Mouse (Mus musculus) telencephalon, adult 2 months (tissue): ENCODE results near the gene Olfr507.
"Not testable (repeated sequence)": the region's sequence is repeated elsewhere in the genome, so short reads cannot be mapped to it uniquely, and the experiment has no call there.

ENCODE experiments used
- DNase-seq: peaks from one replicate; pipeline ENCODE4 v3.0.0-alpha.2; 2011; ENCODE audit warnings: low read depth, low spot score

The Olfr507 gene

DNA sequence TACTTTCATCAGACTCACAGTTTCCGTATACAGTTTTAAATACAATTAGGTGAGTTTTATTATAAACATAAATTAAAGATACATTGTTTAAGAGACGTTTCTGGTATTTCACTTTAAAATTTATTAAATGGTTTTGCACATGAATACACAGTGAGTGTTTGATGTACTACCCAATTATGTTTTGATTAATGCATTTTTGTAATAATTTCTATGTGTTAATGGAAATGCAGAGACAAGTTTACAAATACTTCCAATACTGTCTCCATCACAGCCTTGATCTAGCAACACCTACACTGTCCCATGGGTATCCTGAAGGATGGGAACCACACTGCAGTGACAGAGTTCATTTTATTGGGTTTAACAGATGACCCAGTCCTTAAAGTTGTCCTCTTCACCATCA is at the start of gene Olfr507:
Olfr507 (plus strand) TSS at position 301 of the 400 bp plus-strand sequence.
- no peak for DNase-seq

- no peak for DNase-seq
Measured at GRCm38 (mm10) chr7:108589797-108590196, 31.8 kb upstream of the Olfr507 start.

DNA sequence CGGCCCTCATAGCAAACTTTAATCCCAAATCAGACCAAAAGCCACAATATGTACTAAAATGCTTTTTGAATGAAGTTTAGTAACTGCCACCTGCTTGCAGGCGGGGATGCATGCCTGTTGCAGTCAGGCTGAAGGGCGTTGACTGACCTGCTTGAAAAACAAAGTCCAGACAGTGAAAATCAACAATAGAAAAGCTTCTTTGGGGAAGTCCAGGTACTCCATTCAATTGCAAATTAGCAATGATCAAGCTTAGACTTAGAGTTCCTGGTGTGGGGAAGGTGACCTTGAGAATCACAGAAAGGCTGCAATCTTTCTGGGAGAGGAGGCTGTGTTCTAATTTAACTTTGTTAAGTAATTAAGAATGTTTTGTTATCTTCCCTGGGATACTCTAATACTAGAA is 19.7 kb upstream of the Olfr507 start:
- not testable (repeated sequence) for DNase-seq

DNA sequence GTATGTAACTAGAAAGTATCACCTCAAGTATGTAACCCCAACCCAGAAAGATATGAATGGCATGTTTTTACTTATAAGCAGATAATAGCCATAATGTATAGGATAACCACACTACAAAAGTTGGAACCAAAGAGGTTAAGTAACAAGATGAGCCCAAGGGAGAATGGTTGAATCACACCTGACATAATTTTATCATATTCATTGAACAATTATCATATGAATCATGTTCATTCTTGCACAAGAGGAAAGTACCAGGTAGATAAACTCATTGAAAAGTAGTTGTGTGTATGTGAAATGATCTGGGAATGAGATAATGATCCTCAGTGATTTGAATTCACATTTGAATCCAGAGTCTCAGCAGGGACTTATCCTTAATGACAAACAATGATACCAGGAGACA is 11.1 kb upstream of the Olfr507 start, which contains the start of gene Olfr506:
Olfr506 (plus strand) TSS at position 301 of the 400 bp plus-strand sequence.
- DNase-seq, result no peak

DNA sequence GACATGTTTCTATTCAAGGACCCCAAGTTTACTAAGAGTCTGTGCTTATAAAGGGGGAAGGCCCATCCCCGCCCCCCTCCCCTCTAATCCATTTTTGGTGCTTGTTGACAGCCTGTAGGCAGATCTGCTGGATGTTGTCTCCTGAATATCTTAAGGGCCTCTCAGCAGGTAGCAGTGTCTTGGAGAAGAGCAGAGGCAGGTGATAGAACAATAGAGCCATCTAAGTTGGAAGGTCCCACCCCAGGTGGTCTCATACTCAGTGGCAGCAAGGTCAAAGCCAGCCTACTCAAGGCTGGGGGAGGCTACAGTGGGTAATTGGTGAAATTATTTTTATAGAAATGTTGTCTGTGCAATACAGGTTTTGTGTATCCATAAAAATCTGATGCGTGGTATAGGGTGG is 7.5 kb upstream of the Olfr507 start:
- DNase-seq, result no peak

GRCm38 (mm10) chr7:108616781-108617180 is 4.8 kb upstream of the Olfr507 start:
- DNase-seq, result not testable (repeated sequence)

DNA sequence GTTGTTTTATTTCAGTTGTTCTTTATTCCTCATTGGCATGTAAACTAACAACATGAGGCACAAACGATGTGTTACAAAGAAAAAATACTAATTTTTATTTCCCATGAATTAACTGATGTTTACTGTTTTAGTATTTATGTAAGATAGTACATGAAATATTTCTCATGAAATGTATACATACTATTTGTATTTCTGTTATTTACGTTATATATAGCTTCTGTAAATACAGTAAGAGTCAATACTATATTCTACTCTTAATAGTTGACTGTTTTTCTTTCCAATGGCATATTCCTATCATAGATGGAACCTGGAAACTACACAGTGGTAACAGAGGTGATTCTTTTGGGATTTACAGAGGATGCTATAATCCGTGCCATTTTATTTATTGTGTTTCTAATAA is 8.1 kb downstream of the Olfr507 start, which contains the start of gene Olfr508:
Olfr508 (plus strand) TSS at position 301 of the 400 bp plus-strand sequence.
- DNase-seq, result no peak

- DNase-seq, result no peak
Measured at GRCm38 (mm10) chr7:108651806-108652205, 30.2 kb downstream of the Olfr507 start, which contains the start of gene Olfr509. Gene Olfr509, minus strand, starts transcription at chr7:108651906.

DNA sequence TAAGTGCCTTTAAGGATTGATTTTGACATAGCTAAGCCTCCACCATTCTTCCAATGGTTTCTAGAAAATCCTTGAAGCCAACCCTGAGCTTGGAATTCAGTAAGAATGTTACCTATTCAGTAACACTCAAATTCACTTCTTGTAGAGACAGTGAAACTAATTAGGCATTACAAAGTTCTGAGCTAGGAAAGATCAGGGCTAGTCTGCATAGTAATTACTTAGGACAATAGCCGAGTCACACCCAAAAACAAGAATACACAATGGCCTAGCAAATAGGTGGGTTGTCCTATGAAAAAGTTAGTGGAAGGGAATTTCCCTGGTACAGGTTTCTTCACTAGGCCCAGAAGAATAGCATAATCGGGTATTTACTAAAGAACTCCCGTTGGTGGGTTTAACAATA is 40.8 kb downstream of the Olfr507 start:
- DNase-seq, result no peak

GRCm38 (mm10) chr7:108666118-108666517 is 44.5 kb downstream of the Olfr507 start, which contains the start of gene Olfr510:
Gene Olfr510, plus strand, starts transcription at chr7:108666418.
- DNase-seq, result no peak

GRCm38 (mm10) chr7:108671058-108671457 is 49.4 kb downstream of the Olfr507 start:
- no peak for DNase-seq
